Mouse (Mus musculus) ES-Bruce4 (cell line): ENCODE results near the gene Mgat5. TPM values are rescaled to one million over a fixed set of nuclear protein-coding genes. Genes with fewer than 3 reads are reported as not detected.

Experiments
- H3K27ac ChIP-seq: 2 replicates; pipeline ENCODE4 v1.5.1; 2012; ENCODE audit warnings: low read length, inconsistent platforms; ENCODE audit not compliant: insufficient read depth
- H3K27me3 ChIP-seq: 2 replicates; pipeline ENCODE4 v1.6.1; 2012; ENCODE audit warnings: mild to moderate bottlenecking, low read length, inconsistent platforms; ENCODE audit not compliant: control insufficient read depth, poor library complexity, insufficient read depth, severe bottlenecking
- H3K36me3 ChIP-seq: 2 replicates; pipeline ENCODE4 v1.6.1; 2012; ENCODE audit warnings: inconsistent platforms, mild to moderate bottlenecking, low read length, moderate library complexity; ENCODE audit not compliant: control insufficient read depth, poor library complexity, insufficient read depth, severe bottlenecking
- H3K4me1 ChIP-seq: one replicate; pipeline ENCODE4 v1.8.1; 2011; ENCODE audit warnings: low read length; ENCODE audit not compliant: control insufficient read depth, insufficient read depth
- H3K4me3 ChIP-seq: 2 replicates; pipeline ENCODE4 v1.5.1; 2011; ENCODE audit warnings: low read depth, mild to moderate bottlenecking, low read length
- H3K9ac ChIP-seq: 2 replicates; pipeline ENCODE4 v1.6.1; 2012; ENCODE audit warnings: low read depth, mild to moderate bottlenecking, inconsistent platforms; ENCODE audit not compliant: poor library complexity, severe bottlenecking
- H3K9me3 ChIP-seq: replicated peaks from 2 replicates; pipeline ENCODE4 v1.6.1; 2012; ENCODE audit warnings: mild to moderate bottlenecking, low read length, inconsistent platforms; ENCODE audit not compliant: control insufficient read depth, poor library complexity, insufficient read depth, severe bottlenecking
- CTCF ChIP-seq: IDR thresholded peaks from one replicate; pipeline ENCODE4 v1.8.1; 2011; ENCODE audit warnings: low read depth, low read length
- EP300 ChIP-seq: IDR thresholded peaks from 2 replicates; pipeline ENCODE4 v1.6.1; 2011; ENCODE audit warnings: low read depth, low read length; ENCODE audit not compliant: insufficient read depth
- POLR2A ChIP-seq: IDR thresholded peaks from one replicate; pipeline ENCODE4 v1.8.1; 2011; ENCODE audit warnings: low read length; ENCODE audit not compliant: insufficient read depth
- polyA plus RNA-seq: library from polyadenylated mRNA; stranded (reverse); fragments of >200 nt; gene quantifications from 2 replicates; pipeline ENCODE4 v1.2.4, GENCODE M21; 2011; ENCODE audit warnings: low read depth; ENCODE audit not compliant: missing spikeins, insufficient read depth, insufficient read length

The Mgat5 gene
- polyA plus RNA-seq, 1 experiment: 9.9 TPM

GRCm38 (mm10) chr1:127512709-127513108, 307.9 kb downstream of the Mgat5 start:
- TF ChIP-seq EP300: no peak
- TF ChIP-seq CTCF: no peak
- no peak for TF ChIP-seq POLR2A

GRCm38 (mm10) chr1:127513140-127513539, 308.3 kb downstream of the Mgat5 start:
- no peak overlapping the region for H3K27ac ChIP-seq
- H3K4me3 ChIP-seq: no peak overlapping the region
- H3K9ac ChIP-seq: no peak overlapping the region
- TF ChIP-seq CTCF (no peak), EP300 (no peak), POLR2A (no peak)
- H3K4me1 ChIP-seq: no peaks in the 10 kb centered on the region
- no peaks in the 10 kb centered on the region for H3K27me3 ChIP-seq
- no peaks in the 10 kb centered on the region for H3K36me3 ChIP-seq
- H3K9me3 ChIP-seq: 0 out of 2 replicates have a peak, but pooled peaks cover 5% of the 10 kb centered on the region

More at GRCm38 (mm10) chr1:127512709-127513108, 307.9 kb downstream of the Mgat5 start:
- H3K36me3 ChIP-seq: no peaks in the 10 kb centered on the region
- H3K9me3 ChIP-seq: 0 out of 2 replicates have a peak, but pooled peaks cover 5% of the 10 kb centered on the region
- H3K27me3 ChIP-seq: no peaks in the 10 kb centered on the region
- no peaks in the 10 kb centered on the region for H3K4me1 ChIP-seq
- no peak overlapping the region for H3K27ac ChIP-seq
- no peak overlapping the region for H3K4me3 ChIP-seq
- H3K9ac ChIP-seq: no peak overlapping the region

GRCm38 (mm10) chr1:127513664-127514063, 308.8 kb downstream of the Mgat5 start:
- no peak for TF ChIP-seq POLR2A
- H3K4me1 ChIP-seq: no peaks in the 10 kb centered on the region
- no peak overlapping the region for H3K9ac ChIP-seq
- no peak overlapping the region for H3K4me3 ChIP-seq
- no peak overlapping the region for H3K27ac ChIP-seq
- no peaks in the 10 kb centered on the region for H3K27me3 ChIP-seq
- 0 out of 2 replicates have a peak, but pooled peaks cover 5% of the 10 kb centered on the region for H3K9me3 ChIP-seq
- H3K36me3 ChIP-seq: no peaks in the 10 kb centered on the region

- Histone ChIP-seq H3K36me3 (no peaks in the 10 kb centered on the region), H3K27me3 (no peaks in the 10 kb centered on the region), H3K4me3 (no peak overlapping the region), H3K9ac (no peak overlapping the region), H3K27ac (no peak overlapping the region), H3K9me3 (0 out of 2 replicates have a peak, but pooled peaks cover 5% of the 10 kb centered on the region), H3K4me1 (no peaks in the 10 kb centered on the region)
- TF ChIP-seq POLR2A: no peak
- TF ChIP-seq EP300: no peak
- TF ChIP-seq CTCF: no peak
Measured at GRCm38 (mm10) chr1:127514479-127514878, 309.7 kb downstream of the Mgat5 start.

- TF ChIP-seq POLR2A (no peak), CTCF (no peak), EP300 (no peak)
- no peaks in the 10 kb centered on the region for H3K36me3 ChIP-seq
- H3K4me1 ChIP-seq: no peaks in the 10 kb centered on the region
- H3K9ac ChIP-seq: no peak overlapping the region
- H3K27ac ChIP-seq: no peak overlapping the region
- no peak overlapping the region for H3K4me3 ChIP-seq
- no peaks in the 10 kb centered on the region for H3K27me3 ChIP-seq
- 0 out of 2 replicates have a peak, but pooled peaks cover 5% of the 10 kb centered on the region for H3K9me3 ChIP-seq
Measured at GRCm38 (mm10) chr1:127514888-127515287, 310.1 kb downstream of the Mgat5 start.

- Histone ChIP-seq H3K27me3 (no peaks in the 10 kb centered on the region), H3K9ac (no peak overlapping the region), H3K27ac (no peak overlapping the region), H3K36me3 (no peaks in the 10 kb centered on the region), H3K9me3 (no peaks in the 10 kb centered on the region), H3K4me1 (peaks cover 6% of the 10 kb centered on the region), H3K4me3 (no peak overlapping the region)
- TF ChIP-seq EP300 (no peak), POLR2A (no peak), CTCF (no peak)
Measured at GRCm38 (mm10) chr1:127523364-127523763, 318.5 kb downstream of the Mgat5 start.
